Mouse (Mus musculus) telencephalon, adult 2 months (tissue): ENCODE data around the gene 4930402F06Rik.

Experiments
- DNase-seq: peaks from one replicate; pipeline ENCODE4 v3.0.0-alpha.2; 2011; ENCODE audit warnings: low read depth, low spot score

The 4930402F06Rik gene

GRCm38 (mm10) chr2:35417231-35417630 lies 20.3 kb upstream of the 4930402F06Rik start:
- DNase-seq, result no peak

GRCm38 (mm10) chr2:35416473-35416872 lies 19.5 kb upstream of the 4930402F06Rik start:
- DNase-seq, result no peak

- DNase-seq, result no peak
Observed at GRCm38 (mm10) chr2:35412810-35413209, 15.8 kb upstream of the 4930402F06Rik start.

- DNase-seq, result no peak
Observed at GRCm38 (mm10) chr2:35412246-35412645, 15.3 kb upstream of the 4930402F06Rik start.

GRCm38 (mm10) chr2:35411640-35412190 lies 14.7 kb upstream of the 4930402F06Rik start:
- DNase-seq, result no peak

GRCm38 (mm10) chr2:35409466-35409865 lies 12.5 kb upstream of the 4930402F06Rik start:
- DNase-seq, result no peak

GRCm38 (mm10) chr2:35408409-35409110 lies 11.6 kb upstream of the 4930402F06Rik start:
- DNase-seq, result no peak

GRCm38 (mm10) chr2:35407878-35408277 lies 10.9 kb upstream of the 4930402F06Rik start:
- no peak for DNase-seq

GRCm38 (mm10) chr2:35407266-35407665 lies 10.3 kb upstream of the 4930402F06Rik start:
- DNase-seq, result no peak

GRCm38 (mm10) chr2:35406611-35407010 lies 9.6 kb upstream of the 4930402F06Rik start:
- DNase-seq, result no peak

- no peak for DNase-seq
Observed at GRCm38 (mm10) chr2:35402391-35402790, 5.4 kb upstream of the 4930402F06Rik start.

GRCm38 (mm10) chr2:35400739-35401138 lies 3.8 kb upstream of the 4930402F06Rik start:
- no peak for DNase-seq

GRCm38 (mm10) chr2:35398184-35398828 lies 1.3 kb upstream of the 4930402F06Rik start:
- DNase-seq, result no peak

GRCm38 (mm10) chr2:35397590-35398173 lies 707 bp upstream of the 4930402F06Rik start:
- DNase-seq, result peak; percentile 63

GRCm38 (mm10) chr2:35385441-35385871 lies 11.5 kb downstream of the 4930402F06Rik start:
- DNase-seq, result no peak

GRCm38 (mm10) chr2:35379306-35379705 lies 17.7 kb downstream of the 4930402F06Rik start:
- DNase-seq, result no peak

- no peak for DNase-seq
Observed at GRCm38 (mm10) chr2:35377600-35377999, 19.4 kb downstream of the 4930402F06Rik start.

GRCm38 (mm10) chr2:35373003-35373402 lies 24.0 kb downstream of the 4930402F06Rik start:
- DNase-seq, result no peak

GRCm38 (mm10) chr2:35370686-35371085 lies 26.3 kb downstream of the 4930402F06Rik start:
- DNase-seq, result no peak

- no peak for DNase-seq
Observed at GRCm38 (mm10) chr2:35367629-35368028, 29.3 kb downstream of the 4930402F06Rik start, which contains the start of gene 4930568D16Rik. TSS of gene 4930568D16Rik (minus strand) at chr2:35367729.

GRCm38 (mm10) chr2:35349184-35349583 lies 47.8 kb downstream of the 4930402F06Rik start:
- DNase-seq, result peak; percentile 40

- DNase-seq, result no peak
Observed at GRCm38 (mm10) chr2:35345984-35346383, 51.0 kb downstream of the 4930402F06Rik start.
